34 mouse cellular contexts compared by ENCODE assay signal in genomic region chr13:60568934-60569548, GRCm38 (mm10).
"Had no signal": no experiment of that assay in that cellular context is flagged by ENCODE, and none has a peak within 500 bp of the region (broad histone marks: within the 10 kb centered on the region; RNA-seq: fewer than 3 reads in every experiment).

No protein-coding gene starts in this region.

- H3K9me3 ChIP-seq: heart, embryonic 10.5 days; heart, embryonic 12.5 days; heart, embryonic 15.5 days; hindbrain, embryonic 10.5 days; hindbrain, embryonic 12.5 days; hindbrain, embryonic 13.5 days; hindbrain, embryonic 15.5 days; intestine, embryonic 15.5 days; kidney, embryonic 15.5 days had no signal

- H3K4me3 ChIP-seq: heart, embryonic 10.5 days; heart, embryonic 12.5 days; heart, embryonic 13.5 days; heart, embryonic 15.5 days; hindbrain, embryonic 10.5 days; hindbrain, embryonic 12.5 days; hindbrain, embryonic 13.5 days; hindbrain, embryonic 15.5 days; intestine, embryonic 15.5 days; kidney, embryonic 15.5 days; layer of hippocampus, adult 2 months had no signal

- DNase-seq: heart, postnatal 10 days; heart, postnatal 14 days; heart, postnatal 36 days; heart, postnatal 4 days; kidney, adult 11 months; kidney, adult 18-20 months; kidney, adult 2 months; kidney, adult 8-10 months; kidney, adult 9 months; kidney, postnatal 10 days; kidney, postnatal 14 days; kidney, postnatal 25 days; kidney, postnatal 36 days; kidney, postnatal 4 days; layer of hippocampus, adult 9-11 months; layer of hippocampus, postnatal 36 days had no signal

- H3K27ac ChIP-seq: heart, embryonic 10.5 days; heart, embryonic 13.5 days; heart, embryonic 15.5 days; hindbrain, embryonic 10.5 days; hindbrain, embryonic 12.5 days; hindbrain, embryonic 13.5 days; hindbrain, embryonic 14.5 days; hindbrain, embryonic 15.5 days; hindbrain, postnatal 0 days; intestine, embryonic 15.5 days; kidney, embryonic 15.5 days; kidney, postnatal 0 days; layer of hippocampus, adult 2 months had no signal

- H3K4me1 ChIP-seq: heart, embryonic 10.5 days; heart, embryonic 12.5 days; heart, embryonic 13.5 days; heart, embryonic 15.5 days; hindbrain, embryonic 10.5 days; hindbrain, embryonic 12.5 days; hindbrain, embryonic 13.5 days; hindbrain, embryonic 15.5 days; intestine, embryonic 15.5 days had no signal

- H3K9ac ChIP-seq: heart, embryonic 12.5 days; heart, embryonic 13.5 days; heart, embryonic 15.5 days; hindbrain, embryonic 12.5 days; hindbrain, embryonic 13.5 days; hindbrain, embryonic 14.5 days; hindbrain, embryonic 15.5 days; intestine, embryonic 15.5 days; kidney, embryonic 15.5 days had no signal

- H3K27me3 ChIP-seq: heart, embryonic 12.5 days; heart, embryonic 13.5 days; heart, embryonic 15.5 days; hindbrain, embryonic 12.5 days; hindbrain, embryonic 13.5 days; hindbrain, embryonic 15.5 days; intestine, embryonic 15.5 days; kidney, embryonic 15.5 days had no signal

- H3K36me3 ChIP-seq: heart, embryonic 10.5 days; heart, embryonic 12.5 days; heart, embryonic 13.5 days; heart, embryonic 15.5 days; hindbrain, embryonic 10.5 days; hindbrain, embryonic 12.5 days; hindbrain, embryonic 13.5 days; hindbrain, embryonic 15.5 days; intestine, embryonic 15.5 days; kidney, embryonic 15.5 days had no signal

- H3K4me2 ChIP-seq: heart, embryonic 11.5 days; heart, embryonic 12.5 days; heart, embryonic 13.5 days; heart, embryonic 15.5 days; hindbrain, embryonic 12.5 days; hindbrain, embryonic 13.5 days; hindbrain, embryonic 14.5 days; hindbrain, embryonic 15.5 days; intestine, embryonic 15.5 days; kidney, embryonic 15.5 days had no signal

- ATAC-seq: hindbrain, postnatal 0 days; inflammation-experienced regulatory T-cells, adult 6 months; intestine, embryonic 15.5 days; intestine, embryonic 16.5 days; intestine, postnatal 0 days had no signal
